Comparison of ENCODE assay signal across 12 mouse cellular contexts in genomic region chr17:80775178-80775788, GRCm38 (mm10). TPM values are rescaled to one million over a fixed set of nuclear protein-coding genes. Genes with fewer than 3 reads are reported as not detected.
A peak's percentile ranks its signal among the peaks of the same experiment; 100 is the strongest.
DNase-seq lines count a peak whose midpoint lies in the region; ATAC-seq and TF ChIP-seq lines count a peak whose summit lies in the region.
"Had no signal": no experiment of that assay in that cellular context is flagged by ENCODE, and none has a peak within 500 bp of the region (broad histone marks: within the 10 kb centered on the region; RNA-seq: fewer than 3 reads in every experiment).

No protein-coding gene starts in this region.

- TF ChIP-seq CTCF in heart, adult 2 months (IDR thresholded peaks at IDR 0.05), result no peak

- no peaks in the 10 kb centered on the region for H3K79me2 ChIP-seq in heart, adult 2 months (replicated peaks; ENCODE audit: control insufficient read depth, insufficient read depth, low read length)

- TF ChIP-seq EP300 in heart, adult 2 months (IDR thresholded peaks at IDR 0.05; ENCODE audit: insufficient read depth, low read depth, low read length), result 0 out of 2 replicates have a peak, but pooled peaks have one; percentile 36

- no peak overlapping the region; the same call in 1 of the 2 replicates for H3K27ac ChIP-seq in heart, adult 2 months
- H3K27ac ChIP-seq in heart, embryonic 11.5 days (ENCODE audit: low read depth, low read length), result no peak overlapping the region
- no peak overlapping the region for H3K27ac ChIP-seq in forebrain, embryonic 13.5 days
- H3K27ac ChIP-seq: heart, embryonic 15.5 days; liver, embryonic 14.5 days had no signal

- peaks cover 5% of the 10 kb centered on the region; the same call in 1 of the 2 replicates for H3K36me3 ChIP-seq in heart, adult 2 months (ENCODE audit: control insufficient read depth, insufficient read depth, low read length)
- H3K36me3 ChIP-seq in heart, embryonic 11.5 days (ENCODE audit: control insufficient read depth, insufficient read depth, low read length), result no peaks in the 10 kb centered on the region
- no peaks in the 10 kb centered on the region for H3K36me3 ChIP-seq in forebrain, embryonic 13.5 days (ENCODE audit: poor library complexity, severe bottlenecking)
- H3K36me3 ChIP-seq: heart, embryonic 15.5 days had no signal

- H3K4me2 ChIP-seq in heart, embryonic 11.5 days, result no peak overlapping the region
- H3K4me2 ChIP-seq in forebrain, embryonic 13.5 days, result no peak overlapping the region
- H3K4me2 ChIP-seq: heart, embryonic 15.5 days had no signal

- ATAC-seq in heart, embryonic 11.5 days (replicated peaks; ENCODE audit: insufficient number of reproducible peaks, low FRiP score, low TSS enrichment), result no peak
- ATAC-seq in forebrain, embryonic 13.5 days, result no peak
- ATAC-seq: midbrain, embryonic 16.5 days had no signal

- DNase-seq in heart, adult 2 months, result peak in 1 of 2 experiments; percentile 47
- peak; percentile 44 for DNase-seq in adipocyte (ENCODE audit: low spot score)
- peak; percentile 68 to 74 for DNase-seq in adrenal gland, postnatal 36 days
- peak; percentile 70 for DNase-seq in lung, postnatal 36 days
- no peak for DNase-seq in frontal cortex, postnatal 25 days (ENCODE audit: low spot score in 2 of 2)
- DNase-seq: embryo, embryonic 11 days; kidney, adult 11 months had no signal

- intact Hi-C loops in heart, adult 2 months (cut with DNase I), result no loop called here

- TF ChIP-seq POLR2A in heart, adult 2 months (IDR thresholded peaks at IDR 0.05; ENCODE audit: insufficient read depth, low read depth, low read length), result no peak

- WGBS in heart, adult 2 months, result 52% methylated on average over 8 of the region's 8 CpGs
- WGBS in heart, embryonic 11.5 days (ENCODE audit: insufficient replicate concordance), result 73% methylated on average over 8 of the region's 8 CpGs
- WGBS in forebrain, embryonic 13.5 days, result 80% methylated on average over 8 of the region's 8 CpGs

- H3K4me1 ChIP-seq in heart, adult 2 months (ENCODE audit: control insufficient read depth, insufficient read depth, low read length), result peaks cover 7% of the 10 kb centered on the region
- no peaks in the 10 kb centered on the region for H3K4me1 ChIP-seq in heart, embryonic 11.5 days (ENCODE audit: control insufficient read depth, insufficient read depth, low read length)
- peaks cover 8% of the 10 kb centered on the region for H3K4me1 ChIP-seq in forebrain, embryonic 13.5 days

- no peak overlapping the region for H3K9ac ChIP-seq in heart, adult 2 months (ENCODE audit: low read depth, low read length)
- no peak overlapping the region for H3K9ac ChIP-seq in heart, embryonic 11.5 days (ENCODE audit: low read depth, low read length)
- no peak overlapping the region for H3K9ac ChIP-seq in forebrain, embryonic 13.5 days
- H3K9ac ChIP-seq: heart, embryonic 15.5 days; liver, embryonic 14.5 days had no signal

- no peak overlapping the region for H3K4me3 ChIP-seq in heart, adult 2 months
- no peak overlapping the region for H3K4me3 ChIP-seq in heart, embryonic 11.5 days (ENCODE audit: low read depth, low read length)
- no peak overlapping the region for H3K4me3 ChIP-seq in forebrain, embryonic 13.5 days
- H3K4me3 ChIP-seq: heart, embryonic 15.5 days had no signal

- H3K27me3 ChIP-seq in heart, adult 2 months (ENCODE audit: control insufficient read depth, insufficient read depth, low read length), result no peaks in the 10 kb centered on the region
- no peaks in the 10 kb centered on the region for H3K27me3 ChIP-seq in heart, embryonic 11.5 days (ENCODE audit: control insufficient read depth, insufficient read depth, low read length)
- no peaks in the 10 kb centered on the region for H3K27me3 ChIP-seq in forebrain, embryonic 13.5 days
- H3K27me3 ChIP-seq: heart, embryonic 15.5 days had no signal

- no peaks in the 10 kb centered on the region for H3K9me3 ChIP-seq in heart, embryonic 11.5 days (replicated peaks; ENCODE audit: control insufficient read depth, low read length)
- H3K9me3 ChIP-seq in forebrain, embryonic 13.5 days (replicated peaks), result no peaks in the 10 kb centered on the region
- H3K9me3 ChIP-seq: heart, embryonic 15.5 days had no signal

RNA-seq across cellular contexts. Expression of gene Map4k3, which starts 47.0 kb away (rescaled TPM):
- total RNA-seq in heart, adult 2 months (2021), result 10 to 100 TPM; 24.4 to 24.7 TPM
- polyA plus RNA-seq in heart, adult 2 months (2012; rRNA removed), result 12.8 and 20.3 TPM in 2 replicates
- 20.4 and 22.0 TPM in 2 replicates for polyA plus RNA-seq in heart, embryonic 11.5 days (2014; fragmentation: Nextera tagmentation; extraction: Ambion mirVana)
- 10 to 100 TPM; 45.0 to 50.5 TPM for total RNA-seq in adrenal gland, postnatal 36 days (2021)
- polyA plus RNA-seq in forebrain, embryonic 13.5 days (2015; fragmentation: Nextera tagmentation; extraction: Ambion mirVana), result 21.3 and 21.5 TPM in 2 replicates

Comparison
In these comparisons a context has a peak if more than half of its experiments do, and no peak if none do; other contexts are left out.
1. DNase-seq: peak in adipocyte (single experiment), adrenal gland, postnatal 36 days (2 of 2) and lung, postnatal 36 days (single experiment); none in frontal cortex, postnatal 25 days (0 of 2).